Comparison of ENCODE assay signal across 23 mouse cellular contexts in genomic region chr7:54861230-54861856, GRCm38 (mm10). TPM values are rescaled to one million over a fixed set of nuclear protein-coding genes. Genes with fewer than 3 reads are reported as not detected.
DNase-seq lines count a peak whose midpoint lies in the region; ATAC-seq lines count a peak whose summit lies in the region.
"Had no signal": no experiment of that assay in that cellular context is flagged by ENCODE, and none has a peak within 500 bp of the region (broad histone marks: within the 10 kb centered on the region; RNA-seq: fewer than 3 reads in every experiment).

No protein-coding gene starts in this region.

- no peak overlapping the region for H3K4me2 ChIP-seq in forebrain, embryonic 16.5 days (ENCODE audit: low read length)
- H3K4me2 ChIP-seq in forebrain, embryonic 15.5 days (replicated peaks) = no peak overlapping the region
- H3K4me2 ChIP-seq in midbrain, embryonic 16.5 days (ENCODE audit: low read length) = peak overlapping the region; percentile 8
- H3K4me2 ChIP-seq: embryonic facial prominence, embryonic 12.5 days; heart, embryonic 13.5 days; limb, embryonic 15.5 days; liver, embryonic 15.5 days had no signal

- no peaks in the 10 kb centered on the region for H3K9me3 ChIP-seq in forebrain, embryonic 16.5 days (ENCODE audit: control insufficient read depth, low read length)
- no peaks in the 10 kb centered on the region for H3K9me3 ChIP-seq in forebrain, embryonic 15.5 days
- H3K9me3 ChIP-seq in midbrain, embryonic 16.5 days (replicated peaks; ENCODE audit: control insufficient read depth, low read length, poor library complexity, severe bottlenecking) = no peaks in the 10 kb centered on the region
- H3K9me3 ChIP-seq: embryonic facial prominence, embryonic 12.5 days; heart, embryonic 13.5 days; limb, embryonic 15.5 days; liver, embryonic 15.5 days had no signal

- H3K9ac ChIP-seq in forebrain, embryonic 16.5 days (replicated peaks; ENCODE audit: low read depth, low read length) = no peak overlapping the region
- H3K9ac ChIP-seq in forebrain, embryonic 15.5 days (replicated peaks) = no peak overlapping the region
- no peak overlapping the region for H3K9ac ChIP-seq in midbrain, embryonic 16.5 days (ENCODE audit: low read depth, low read length)
- H3K9ac ChIP-seq: embryonic facial prominence, embryonic 12.5 days; heart, embryonic 13.5 days; limb, embryonic 15.5 days; liver, embryonic 15.5 days had no signal

- no peaks in the 10 kb centered on the region for H3K4me1 ChIP-seq in forebrain, embryonic 16.5 days (replicated peaks; ENCODE audit: control insufficient read depth, insufficient read depth, low read length)
- H3K4me1 ChIP-seq in forebrain, embryonic 15.5 days = no peaks in the 10 kb centered on the region
- H3K4me1 ChIP-seq in midbrain, embryonic 16.5 days (ENCODE audit: control insufficient read depth, insufficient read depth, low read length) = 0 out of 2 replicates have a peak, but pooled peaks cover 2% of the 10 kb centered on the region
- H3K4me1 ChIP-seq: embryonic facial prominence, embryonic 12.5 days; heart, embryonic 13.5 days; limb, embryonic 15.5 days; liver, embryonic 15.5 days had no signal

- WGBS in forebrain, embryonic 16.5 days = 19% methylated on average over 11 of the region's 11 CpGs
- WGBS in forebrain, embryonic 15.5 days = 26% methylated on average over 11 of the region's 11 CpGs
- 26% methylated on average over 11 of the region's 11 CpGs for WGBS in midbrain, embryonic 16.5 days

- no peak overlapping the region for H3K4me3 ChIP-seq in forebrain, embryonic 16.5 days (replicated peaks; ENCODE audit: low read length)
- no peak overlapping the region for H3K4me3 ChIP-seq in forebrain, embryonic 15.5 days
- H3K4me3 ChIP-seq in midbrain, embryonic 16.5 days (ENCODE audit: low read depth, low read length) = no peak overlapping the region
- H3K4me3 ChIP-seq: embryonic facial prominence, embryonic 12.5 days; heart, embryonic 13.5 days; limb, embryonic 15.5 days; liver, embryonic 15.5 days had no signal

- no peaks in the 10 kb centered on the region for H3K36me3 ChIP-seq in forebrain, embryonic 16.5 days (ENCODE audit: control insufficient read depth, insufficient read depth)
- no peaks in the 10 kb centered on the region for H3K36me3 ChIP-seq in forebrain, embryonic 15.5 days
- H3K36me3 ChIP-seq in midbrain, embryonic 16.5 days (ENCODE audit: control insufficient read depth, insufficient read depth, low read length) = no peaks in the 10 kb centered on the region
- H3K36me3 ChIP-seq: embryonic facial prominence, embryonic 12.5 days; heart, embryonic 13.5 days; limb, embryonic 15.5 days; liver, embryonic 15.5 days had no signal

- DNase-seq in left cerebral cortex, postnatal 4 days = peak; percentile 6
- no peak for DNase-seq in left cerebral cortex, postnatal 10 days (ENCODE audit: extremely low spot score in 1 of 2, low spot score in 2 of 2)
- no peak for DNase-seq in urinary bladder, postnatal 36 days (ENCODE audit: low spot score in 2 of 2)
- DNase-seq in thymus, adult 18-20 months = no peak
- DNase-seq: adrenal gland, postnatal 10 days; cerebellum, adult 11-12 months; heart, postnatal 36 days; kidney, adult 18-20 months; layer of hippocampus, postnatal 36 days; right cerebral cortex, adult 18-20 months; thymus, postnatal 36 days had no signal

- intact Hi-C loops in left cerebral cortex, postnatal 4 days (cut with DNase I) = no loop called here
- intact Hi-C loops in left cerebral cortex, postnatal 10 days (cut with DNase I) = no loop called here

- ATAC-seq in forebrain, embryonic 16.5 days = peak; percentile 61; the same call in 1 of the 2 replicates
- no peak for ATAC-seq in forebrain, embryonic 15.5 days (replicated peaks)
- peak; percentile 22; the same call in 1 of the 2 replicates for ATAC-seq in common myeloid progenitor, adult 5-6 weeks (replicated peaks; ENCODE audit: low read depth, poor library complexity, severe bottlenecking)
- peak; percentile 60; the same call in 1 of the 2 replicates for ATAC-seq in midbrain, embryonic 16.5 days
- ATAC-seq: Patski had no signal

- no peak overlapping the region for H3K27ac ChIP-seq in forebrain, embryonic 16.5 days (ENCODE audit: low read length)
- H3K27ac ChIP-seq in forebrain, embryonic 15.5 days (replicated peaks) = no peak overlapping the region
- no peak overlapping the region; the same call in 1 of the 2 replicates for H3K27ac ChIP-seq in midbrain, embryonic 16.5 days (ENCODE audit: low read length)
- H3K27ac ChIP-seq: embryonic facial prominence, embryonic 12.5 days; heart, embryonic 13.5 days; kidney, postnatal 0 days; limb, embryonic 15.5 days; liver, embryonic 15.5 days; macrophage had no signal

- H3K27me3 ChIP-seq in forebrain, embryonic 16.5 days (replicated peaks; ENCODE audit: control insufficient read depth, insufficient read depth, low read length) = no peaks in the 10 kb centered on the region
- no peaks in the 10 kb centered on the region for H3K27me3 ChIP-seq in forebrain, embryonic 15.5 days
- no peaks in the 10 kb centered on the region for H3K27me3 ChIP-seq in midbrain, embryonic 16.5 days (ENCODE audit: control insufficient read depth, insufficient read depth, low read depth, low read length)
- H3K27me3 ChIP-seq: embryonic facial prominence, embryonic 12.5 days; heart, embryonic 13.5 days; limb, embryonic 15.5 days; liver, embryonic 15.5 days; Patski had no signal

RNA-seq across cellular contexts. Expression of gene Luzp2, which starts 26.0 kb away (rescaled TPM):
- 24.0 and 29.4 TPM in 2 replicates for polyA plus RNA-seq in forebrain, embryonic 16.5 days (2015; fragmentation: Nextera tagmentation; extraction: Ambion mirVana)
- 20.0 and 26.2 TPM in 2 replicates for polyA plus RNA-seq in forebrain, embryonic 15.5 days (2015; fragmentation: Nextera tagmentation; extraction: Ambion mirVana)
- total RNA-seq in left cerebral cortex, postnatal 4 days (2021) = 10 to 100 TPM; 66.9 to 67.9 TPM
- 10 to 100 TPM; 84.8 TPM for total RNA-seq in left cerebral cortex, postnatal 10 days (2021)
- not detected in 2 replicates for total RNA-seq in common myeloid progenitor, adult 5-6 weeks (2017)
- polyA plus RNA-seq in midbrain, embryonic 16.5 days (2015; fragmentation: Nextera tagmentation; extraction: Ambion mirVana) = 52.2 and 83.3 TPM in 2 replicates
- total RNA-seq: monocyte, adult 5-6 weeks had no signal
- polyA plus RNA-seq: liver, embryonic 15.5 days; macrophage had no signal

Comparison
In these comparisons a context has a peak if more than half of its experiments do, and no peak if none do; other contexts are left out.
1. RNA of gene Luzp2, which starts 26.0 kb away (total RNA-seq): 84.8 TPM in left cerebral cortex, postnatal 10 days and 66.9 to 67.9 TPM in left cerebral cortex, postnatal 4 days; not detected in common myeloid progenitor, adult 5-6 weeks; every median in the first group is over 10 times any median in the second.